Mouse (Mus musculus) megakaryocyte, embryonic 14.5 days (primary cell): ENCODE data around the gene Cadm3. TPM values are rescaled to one million over a fixed set of nuclear protein-coding genes. Genes with fewer than 3 reads are reported as not detected.

ENCODE experiments used
- H3K27me3 ChIP-seq: replicated peaks from 2 replicates; pipeline ENCODE3; 2012; ENCODE audit warnings: inconsistent platforms
- H3K36me3 ChIP-seq: replicated peaks from 2 replicates; pipeline ENCODE3; 2012; ENCODE audit warnings: low read length, inconsistent platforms, mixed read lengths
- H3K4me1 ChIP-seq: 2 replicates; pipeline ENCODE4 v1.6.1; 2012; ENCODE audit warnings: inconsistent platforms
- H3K4me3 ChIP-seq: replicated peaks from 2 replicates; pipeline ENCODE3; 2012; ENCODE audit warnings: moderate library complexity, mild to moderate bottlenecking, inconsistent platforms
- H3K9me3 ChIP-seq: 2 replicates; pipeline ENCODE4 v1.6.1; 2012; ENCODE audit warnings: inconsistent platforms
- FLI1 ChIP-seq: IDR thresholded peaks from 2 replicates; pipeline ENCODE4 v1.6.1; 2012; ENCODE audit warnings: low read length, inconsistent platforms, mixed read lengths
- GATA1 ChIP-seq: IDR thresholded peaks from 3 replicates; pipeline ENCODE4 v1.6.1; 2012; ENCODE audit warnings: mixed read lengths, low read length, inconsistent platforms, borderline replicate concordance
- polyA plus RNA-seq: library from polyadenylated mRNA; stranded (reverse); fragments of >175 nt; gene quantifications from 2 replicates; pipeline ENCODE4 v1.2.3, GENCODE M21; 2012; ENCODE audit warnings: low replicate concordance; ENCODE audit not compliant: insufficient read depth

The Cadm3 gene
- polyA plus RNA-seq, 1 experiment, result not detected

DNA sequence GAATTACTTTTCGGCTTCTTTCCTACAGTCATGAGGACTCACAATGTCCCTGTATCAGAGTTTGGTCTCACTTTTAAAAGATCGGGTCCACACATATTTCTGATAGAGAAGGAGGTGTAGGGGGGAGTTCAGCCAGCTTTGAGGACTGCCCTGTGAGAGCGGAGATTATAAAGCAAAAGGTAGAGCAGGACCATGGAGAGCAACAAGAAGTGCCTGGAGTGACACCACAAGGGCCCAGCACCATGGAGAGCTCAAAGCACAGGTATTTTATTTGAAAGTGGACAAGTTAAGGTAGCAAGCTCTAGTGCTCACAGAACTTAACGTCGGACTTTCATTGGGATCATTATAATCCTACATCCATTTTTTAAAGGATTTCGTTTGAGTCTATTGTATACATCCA is 5.8 kb downstream of the Cadm3 start:
- no peak overlapping the region for H3K4me3 ChIP-seq
- peaks cover 13% of the 10 kb centered on the region for H3K4me1 ChIP-seq
- H3K9me3 ChIP-seq, result no peaks in the 10 kb centered on the region
- H3K27me3 ChIP-seq, result peaks cover 47% of the 10 kb centered on the region
- TF ChIP-seq FLI1 (no peak), GATA1 (no peak)
- H3K36me3 ChIP-seq, result no peaks in the 10 kb centered on the region

- H3K4me3 ChIP-seq, result no peak overlapping the region
- H3K4me1 ChIP-seq, result peaks cover 17% of the 10 kb centered on the region
- H3K27me3 ChIP-seq, result peaks cover 28% of the 10 kb centered on the region
- TF ChIP-seq GATA1 (no peak), FLI1 (no peak)
- H3K9me3 ChIP-seq, result no peaks in the 10 kb centered on the region
- no peaks in the 10 kb centered on the region for H3K36me3 ChIP-seq
Observed at GRCm38 (mm10) chr1:173359590-173360290, 7.8 kb downstream of the Cadm3 start.

- peaks cover 13% of the 10 kb centered on the region for H3K27me3 ChIP-seq
- H3K9me3 ChIP-seq, result no peaks in the 10 kb centered on the region
- H3K36me3 ChIP-seq, result no peaks in the 10 kb centered on the region
- TF ChIP-seq GATA1, result no peak
- TF ChIP-seq FLI1, result no peak
- H3K4me3 ChIP-seq, result no peak overlapping the region
- H3K4me1 ChIP-seq, result peaks cover 19% of the 10 kb centered on the region
Observed at GRCm38 (mm10) chr1:173357799-173358198, 9.7 kb downstream of the Cadm3 start.

GRCm38 (mm10) chr1:173356699-173357098 is 10.8 kb downstream of the Cadm3 start:
- Histone ChIP-seq H3K4me3 (no peak overlapping the region), H3K4me1 (peaks cover 19% of the 10 kb centered on the region), H3K27me3 (peaks cover 14% of the 10 kb centered on the region), H3K36me3 (no peaks in the 10 kb centered on the region), H3K9me3 (no peaks in the 10 kb centered on the region)
- TF ChIP-seq GATA1 (no peak), FLI1 (no peak)

GRCm38 (mm10) chr1:173355107-173355846 is 12.2 kb downstream of the Cadm3 start:
- H3K36me3 ChIP-seq, result no peaks in the 10 kb centered on the region
- H3K9me3 ChIP-seq, result no peaks in the 10 kb centered on the region
- H3K27me3 ChIP-seq, result peaks cover 14% of the 10 kb centered on the region
- peak overlapping the region; percentile 64 for H3K4me3 ChIP-seq
- TF ChIP-seq GATA1 (no peak), FLI1 (no peak)
- peaks cover 24% of the 10 kb centered on the region for H3K4me1 ChIP-seq

- H3K4me3 ChIP-seq, result peak within 1 kb of the TSS; percentile 85
- H3K27me3 ChIP-seq, result peaks cover 18% of the 10 kb centered on the region
Observed at GRCm38 (mm10) chr1:173350372-173350957, 17.0 kb downstream of the Cadm3 start, which contains the start of gene Aim2. Gene Aim2, plus strand, starts transcription at chr1:173350879.

GRCm38 (mm10) chr1:173349946-173350345 is 17.5 kb downstream of the Cadm3 start:
- Histone ChIP-seq H3K4me3 (peak overlapping the region; percentile 85), H3K27me3 (peaks cover 20% of the 10 kb centered on the region), H3K36me3 (no peaks in the 10 kb centered on the region), H3K9me3 (no peaks in the 10 kb centered on the region), H3K4me1 (peaks cover 26% of the 10 kb centered on the region)
- TF ChIP-seq FLI1 (no peak), GATA1 (no peak)

More at GRCm38 (mm10) chr1:173350372-173350957, 17.0 kb downstream of the Cadm3 start, which contains the start of gene Aim2:
- Histone ChIP-seq H3K4me1 (peaks cover 31% of the 10 kb centered on the region), H3K9me3 (no peaks in the 10 kb centered on the region), H3K36me3 (no peaks in the 10 kb centered on the region)
- TF ChIP-seq FLI1, result no peak
- TF ChIP-seq GATA1, result no peak

- Histone ChIP-seq H3K27me3 (peaks cover 22% of the 10 kb centered on the region), H3K4me1 (peaks cover 22% of the 10 kb centered on the region), H3K9me3 (no peaks in the 10 kb centered on the region), H3K4me3 (no peak overlapping the region), H3K36me3 (no peaks in the 10 kb centered on the region)
- no peak for TF ChIP-seq FLI1
- TF ChIP-seq GATA1, result no peak
Observed at GRCm38 (mm10) chr1:173349192-173349591, 18.3 kb downstream of the Cadm3 start.

DNA sequence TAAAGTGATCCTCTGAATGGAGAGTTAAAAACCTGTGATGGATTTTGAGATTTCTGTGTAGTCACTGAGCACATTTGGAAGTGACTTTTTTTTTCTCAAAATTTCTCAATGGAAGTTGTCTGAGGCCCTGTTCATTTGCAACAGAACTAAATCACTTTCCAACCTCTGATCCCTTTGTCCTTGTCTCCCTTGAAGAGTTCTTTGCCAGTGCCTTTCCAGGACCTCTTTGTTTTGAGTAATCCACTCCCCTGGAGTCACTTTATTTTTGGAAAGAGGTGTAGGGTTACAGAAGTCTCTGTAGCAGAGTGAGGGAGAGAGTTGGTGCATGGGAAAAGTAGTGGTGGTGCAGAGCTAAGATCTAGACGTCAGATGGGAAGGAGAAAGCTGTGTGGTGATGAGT is 19.0 kb downstream of the Cadm3 start:
- no peaks in the 10 kb centered on the region for H3K9me3 ChIP-seq
- no peak overlapping the region for H3K4me3 ChIP-seq
- H3K4me1 ChIP-seq, result peaks cover 22% of the 10 kb centered on the region
- peaks cover 27% of the 10 kb centered on the region for H3K27me3 ChIP-seq
- TF ChIP-seq FLI1 (no peak), GATA1 (no peak)
- no peaks in the 10 kb centered on the region for H3K36me3 ChIP-seq
